9 mouse cellular contexts compared by ENCODE assay signal in the genomic region with DNA sequence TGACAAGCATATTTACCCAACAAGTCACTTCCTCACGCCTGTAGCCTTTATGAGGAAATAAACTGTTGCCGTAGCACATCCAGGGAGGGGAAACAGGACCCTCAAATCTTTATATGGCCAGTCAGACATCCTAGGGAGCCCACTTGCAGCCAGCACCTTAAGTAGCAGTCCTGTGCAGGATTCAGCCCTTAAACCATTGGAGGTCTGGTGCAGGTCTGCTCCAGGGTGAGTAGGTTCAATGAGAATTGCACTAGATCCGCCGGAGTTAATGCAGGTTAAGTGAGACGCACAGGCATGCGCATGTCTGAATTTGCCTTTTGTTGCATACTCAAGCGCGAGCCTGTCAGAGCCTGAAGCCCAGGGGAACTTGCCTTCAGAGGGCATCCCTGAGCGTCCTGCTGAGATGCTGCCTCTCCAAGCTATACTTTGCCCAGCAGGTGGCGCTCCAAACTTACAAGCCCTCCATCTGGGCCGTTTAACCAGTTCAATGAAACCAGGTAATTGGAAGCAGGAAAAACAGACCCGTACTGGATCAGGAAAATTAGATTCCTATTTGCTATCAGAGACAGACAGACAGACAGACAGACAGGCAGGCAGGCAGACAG. TPM values are rescaled to one million over a fixed set of nuclear protein-coding genes. Genes with fewer than 3 reads are reported as not detected.
DNase-seq lines count a peak whose midpoint lies in the region; ATAC-seq and TF ChIP-seq lines count a peak whose summit lies in the region.
"Had no signal": no experiment of that assay in that cellular context is flagged by ENCODE, and none has a peak within 500 bp of the region (broad histone marks: within the 10 kb centered on the region; RNA-seq: fewer than 3 reads in every experiment).

No protein-coding gene starts in this region.

- H3K36me3 ChIP-seq in heart, embryonic 16.5 days (ENCODE audit: control insufficient read depth, insufficient read depth): no peaks in the 10 kb centered on the region
- H3K36me3 ChIP-seq in liver, embryonic 13.5 days: no peaks in the 10 kb centered on the region
- H3K36me3 ChIP-seq in neural tube, embryonic 11.5 days (ENCODE audit: control insufficient read depth, insufficient read depth, low read length): no peaks in the 10 kb centered on the region
- H3K36me3 ChIP-seq in stomach, embryonic 16.5 days (ENCODE audit: control insufficient read depth, insufficient read depth, low read length): no peaks in the 10 kb centered on the region
- H3K36me3 ChIP-seq: heart, embryonic 13.5 days had no signal

- peak; percentile 94 for DNase-seq in CD4-positive, CD25-positive, alpha-beta regulatory T cell, adult 2 months (ENCODE audit: low read depth, low spot score)
- DNase-seq in brain, embryonic 14.5 days (ENCODE audit: low read depth): peak; percentile 97
- DNase-seq in kidney, postnatal 25 days: peak; percentile 95 to 97
- peak; percentile 65 for DNase-seq in liver, embryonic 13.5 days
- peak; percentile 90 for DNase-seq in neural tube, embryonic 11.5 days (ENCODE audit: low spot score)

- H3K9ac ChIP-seq in heart, embryonic 16.5 days (ENCODE audit: low read length): no peak overlapping the region
- H3K9ac ChIP-seq in liver, embryonic 13.5 days: no peak overlapping the region
- no peak overlapping the region for H3K9ac ChIP-seq in neural tube, embryonic 11.5 days (ENCODE audit: low read length)
- no peak overlapping the region for H3K9ac ChIP-seq in stomach, embryonic 16.5 days (ENCODE audit: low read length)
- H3K9ac ChIP-seq: heart, embryonic 13.5 days had no signal

- peak; percentile 96 for TF ChIP-seq CTCF in brain, embryonic 14.5 days (IDR thresholded peaks at IDR 0.05; ENCODE audit: borderline replicate concordance, extremely low read depth, insufficient read depth, insufficient read length)

- peak; percentile 72; the same call in 1 of the 2 replicates for ATAC-seq in erythroblast, adult 5-6 weeks (replicated peaks; ENCODE audit: low FRiP score, poor library complexity, severe bottlenecking)
- ATAC-seq in heart, embryonic 16.5 days (replicated peaks; ENCODE audit: extremely low read depth, insufficient read depth, low FRiP score): peak; percentile 58; the same call in 1 of the 2 replicates
- peak; percentile 63; the same call in 1 of the 2 replicates for ATAC-seq in liver, embryonic 13.5 days (ENCODE audit: low read depth)
- ATAC-seq in neural tube, embryonic 11.5 days (ENCODE audit: insufficient read depth, low FRiP score, low TSS enrichment): peak; percentile 53; the same call in 1 of the 2 replicates
- peak; percentile 78 for ATAC-seq in stomach, embryonic 16.5 days (ENCODE audit: insufficient read depth, low FRiP score)

- TF ChIP-seq POLR2A in brain, embryonic 14.5 days (IDR thresholded peaks at IDR 0.05; ENCODE audit: borderline replicate concordance, extremely low read depth, insufficient read depth, insufficient read length, poor library complexity, severe bottlenecking): no peak

- H3K4me2 ChIP-seq in heart, embryonic 16.5 days (ENCODE audit: low read depth, low read length): no peak overlapping the region
- no peak overlapping the region for H3K4me2 ChIP-seq in liver, embryonic 13.5 days
- H3K4me2 ChIP-seq in neural tube, embryonic 11.5 days (ENCODE audit: low read depth): no peak overlapping the region
- no peak overlapping the region for H3K4me2 ChIP-seq in stomach, embryonic 16.5 days (ENCODE audit: low read depth, low read length)
- H3K4me2 ChIP-seq: heart, embryonic 13.5 days had no signal

- H3K27ac ChIP-seq in heart, embryonic 16.5 days (ENCODE audit: low read length): no peak overlapping the region
- H3K27ac ChIP-seq in liver, embryonic 13.5 days: no peak overlapping the region
- H3K27ac ChIP-seq in neural tube, embryonic 11.5 days (ENCODE audit: low read depth, low read length): no peak overlapping the region
- no peak overlapping the region for H3K27ac ChIP-seq in stomach, embryonic 16.5 days (ENCODE audit: low read length)
- H3K27ac ChIP-seq: heart, embryonic 13.5 days had no signal

- H3K9me3 ChIP-seq in heart, embryonic 16.5 days (replicated peaks; ENCODE audit: control insufficient read depth, low read length): no peaks in the 10 kb centered on the region
- H3K9me3 ChIP-seq in liver, embryonic 13.5 days (replicated peaks): no peaks in the 10 kb centered on the region
- no peaks in the 10 kb centered on the region for H3K9me3 ChIP-seq in neural tube, embryonic 11.5 days (ENCODE audit: control insufficient read depth, low read length)
- H3K9me3 ChIP-seq in stomach, embryonic 16.5 days (replicated peaks; ENCODE audit: control insufficient read depth, low read length): no peaks in the 10 kb centered on the region
- H3K9me3 ChIP-seq: heart, embryonic 13.5 days had no signal

- H3K27me3 ChIP-seq in heart, embryonic 16.5 days (ENCODE audit: control insufficient read depth, insufficient read depth, low read length): no peaks in the 10 kb centered on the region
- H3K27me3 ChIP-seq in liver, embryonic 13.5 days: no peaks in the 10 kb centered on the region
- H3K27me3 ChIP-seq in neural tube, embryonic 11.5 days (ENCODE audit: control insufficient read depth, insufficient read depth, low read length): no peaks in the 10 kb centered on the region
- no peaks in the 10 kb centered on the region for H3K27me3 ChIP-seq in stomach, embryonic 16.5 days (ENCODE audit: control insufficient read depth, insufficient read depth, low read length)
- H3K27me3 ChIP-seq: heart, embryonic 13.5 days had no signal

- no peak overlapping the region for H3K4me3 ChIP-seq in heart, embryonic 16.5 days (ENCODE audit: low read length)
- no peak overlapping the region for H3K4me3 ChIP-seq in liver, embryonic 13.5 days (replicated peaks)
- H3K4me3 ChIP-seq in neural tube, embryonic 11.5 days (ENCODE audit: low read depth, low read length): no peak overlapping the region
- H3K4me3 ChIP-seq in stomach, embryonic 16.5 days (replicated peaks; ENCODE audit: low read length): no peak overlapping the region
- H3K4me3 ChIP-seq: heart, embryonic 13.5 days had no signal

- peaks cover 40% of the 10 kb centered on the region for H3K4me1 ChIP-seq in heart, embryonic 16.5 days (ENCODE audit: control insufficient read depth, insufficient read depth, low read length)
- H3K4me1 ChIP-seq in liver, embryonic 13.5 days (replicated peaks): no peaks in the 10 kb centered on the region
- no peaks in the 10 kb centered on the region for H3K4me1 ChIP-seq in neural tube, embryonic 11.5 days (ENCODE audit: control insufficient read depth, insufficient read depth, low read length)
- H3K4me1 ChIP-seq in stomach, embryonic 16.5 days (ENCODE audit: control insufficient read depth, insufficient read depth, low read length): peaks cover 17% of the 10 kb centered on the region

- 12% methylated on average over 12 of the region's 12 CpGs for WGBS in heart, embryonic 16.5 days
- 10% methylated on average over 12 of the region's 12 CpGs for WGBS in liver, embryonic 13.5 days (ENCODE audit: insufficient replicate concordance)
- 12% methylated on average over 12 of the region's 12 CpGs for WGBS in neural tube, embryonic 11.5 days
- WGBS in stomach, embryonic 16.5 days: 10% methylated on average over 12 of the region's 12 CpGs

RNA-seq across cellular contexts. Expression of a gene that starts 37.8 kb away (rescaled TPM):
- polyA plus RNA-seq in brain, embryonic 14.5 days (2012; rRNA removed): not detected in 2 replicates
- not detected in 2 replicates for total RNA-seq in erythroblast, adult 5-6 weeks (2015; ENCODE audit: low replicate concordance)
- not detected in 2 replicates for total RNA-seq in erythroblast, adult 5-6 weeks (2017; ENCODE audit: low replicate concordance)
- not detected in 2 replicates for polyA plus RNA-seq in heart, embryonic 16.5 days (2015; fragmentation: Nextera tagmentation; extraction: Ambion mirVana)
- polyA plus RNA-seq in liver, embryonic 13.5 days (2015; fragmentation: Nextera tagmentation; extraction: Ambion mirVana): not detected in 2 replicates
- polyA plus RNA-seq in neural tube, embryonic 11.5 days (2014; fragmentation: Nextera tagmentation; extraction: Ambion mirVana): not detected in 2 replicates
- polyA plus RNA-seq in stomach, embryonic 16.5 days (2015; fragmentation: Nextera tagmentation; extraction: Ambion mirVana): not detected in 2 replicates
- polyA plus RNA-seq: heart, embryonic 13.5 days had no signal

RNA-seq across cellular contexts. Expression of a gene that starts 45.7 kb away (rescaled TPM):
- 17.3 and 17.8 TPM in 2 replicates for polyA plus RNA-seq in brain, embryonic 14.5 days (2012; rRNA removed)
- total RNA-seq in erythroblast, adult 5-6 weeks (2015; ENCODE audit: low replicate concordance): not detected in 2 replicates
- 0.09 and 0.14 TPM in 2 replicates for total RNA-seq in erythroblast, adult 5-6 weeks (2017; ENCODE audit: low replicate concordance)
- polyA plus RNA-seq in heart, embryonic 16.5 days (2015; fragmentation: Nextera tagmentation; extraction: Ambion mirVana): 7.9 and 9.4 TPM in 2 replicates
- 1.1 and 1.6 TPM in 2 replicates for polyA plus RNA-seq in liver, embryonic 13.5 days (2015; fragmentation: Nextera tagmentation; extraction: Ambion mirVana)
- polyA plus RNA-seq in neural tube, embryonic 11.5 days (2014; fragmentation: Nextera tagmentation; extraction: Ambion mirVana): 14.8 and 15.3 TPM in 2 replicates
- 8.8 and 9.4 TPM in 2 replicates for polyA plus RNA-seq in stomach, embryonic 16.5 days (2015; fragmentation: Nextera tagmentation; extraction: Ambion mirVana)
